28 mouse cellular contexts compared by ENCODE assay signal in genomic region chr6:43632871-43633270, GRCm38 (mm10). TPM values are rescaled to one million over a fixed set of nuclear protein-coding genes. Genes with fewer than 3 reads are reported as not detected.
A peak's percentile ranks its signal among the peaks of the same experiment; 100 is the strongest.
DNase-seq lines count a peak whose midpoint lies in the region; ATAC-seq and TF ChIP-seq lines count a peak whose summit lies in the region.
"Had no signal": no experiment of that assay in that cellular context is flagged by ENCODE, and none has a peak within 500 bp of the region (broad histone marks: within the 10 kb centered on the region; RNA-seq: fewer than 3 reads in every experiment).

No protein-coding gene starts in this region.

- no peaks in the 10 kb centered on the region for H3K27me3 ChIP-seq in kidney, postnatal 0 days (ENCODE audit: insufficient read depth, low read length)
- no peaks in the 10 kb centered on the region for H3K27me3 ChIP-seq in Patski
- H3K27me3 ChIP-seq in forebrain, embryonic 11.5 days (ENCODE audit: control insufficient read depth, insufficient read depth, low read length): no peaks in the 10 kb centered on the region
- H3K27me3 ChIP-seq: CH12.LX; embryonic facial prominence, embryonic 13.5 days; embryonic facial prominence, embryonic 15.5 days; forebrain, embryonic 13.5 days; forebrain, embryonic 15.5 days had no signal

- no peak overlapping the region for H3K27ac ChIP-seq in kidney, postnatal 0 days
- H3K27ac ChIP-seq in forebrain, embryonic 11.5 days (ENCODE audit: low read depth, low read length): no peak overlapping the region
- H3K27ac ChIP-seq: embryonic facial prominence, embryonic 13.5 days; embryonic facial prominence, embryonic 15.5 days; forebrain, embryonic 10.5 days; forebrain, embryonic 13.5 days; forebrain, embryonic 15.5 days had no signal

- POLR2A ChIA-PET in Patski (lab: Charles Lee): no interaction called here

- no peak overlapping the region for H3K4me2 ChIP-seq in kidney, postnatal 0 days (ENCODE audit: low read length)
- no peak overlapping the region for H3K4me2 ChIP-seq in forebrain, embryonic 11.5 days (ENCODE audit: low read depth, low read length, severe bottlenecking)
- H3K4me2 ChIP-seq: embryonic facial prominence, embryonic 13.5 days; embryonic facial prominence, embryonic 15.5 days; forebrain, embryonic 13.5 days; forebrain, embryonic 15.5 days had no signal

- H3K4me3 ChIP-seq in kidney, postnatal 0 days (replicated peaks; ENCODE audit: low read depth, low read length): no peak overlapping the region
- no peak overlapping the region for H3K4me3 ChIP-seq in forebrain, embryonic 11.5 days (ENCODE audit: low read depth, low read length)
- H3K4me3 ChIP-seq: embryonic facial prominence, embryonic 13.5 days; embryonic facial prominence, embryonic 15.5 days; erythroblast, embryonic 14.5 days; forebrain, embryonic 10.5 days; forebrain, embryonic 13.5 days; forebrain, embryonic 15.5 days had no signal

- in situ Hi-C loops in Patski (cut with MboI; ENCODE audit: low pct_unique_long_range_greater_than_20kb): no loop called here

- TF ChIP-seq CTCF in kidney, postnatal 0 days (IDR thresholded peaks at IDR 0.05; ENCODE audit: low read depth): no peak
- TF ChIP-seq CTCF in Patski (IDR thresholded peaks at IDR 0.05): no peak

- ATAC-seq in kidney, postnatal 0 days (replicated peaks; ENCODE audit: low FRiP score, low read depth): no peak
- ATAC-seq in Patski: peak; percentile 71
- no peak for ATAC-seq in forebrain, embryonic 11.5 days (replicated peaks; ENCODE audit: low FRiP score)
- ATAC-seq: CD4-positive, CD25-positive, alpha-beta regulatory T cell, adult 4 months; forebrain, embryonic 13.5 days; forebrain, embryonic 15.5 days; forebrain, postnatal 0 days had no signal

- no peaks in the 10 kb centered on the region for H3K36me3 ChIP-seq in kidney, postnatal 0 days (ENCODE audit: insufficient read depth, low read length)
- H3K36me3 ChIP-seq in forebrain, embryonic 11.5 days (ENCODE audit: control insufficient read depth, insufficient read depth, low read length): no peaks in the 10 kb centered on the region
- H3K36me3 ChIP-seq: embryonic facial prominence, embryonic 13.5 days; embryonic facial prominence, embryonic 15.5 days; forebrain, embryonic 10.5 days; forebrain, embryonic 15.5 days had no signal

- no peaks in the 10 kb centered on the region for H3K4me1 ChIP-seq in kidney, postnatal 0 days (replicated peaks; ENCODE audit: insufficient read depth, low read length)
- no peaks in the 10 kb centered on the region for H3K4me1 ChIP-seq in forebrain, embryonic 11.5 days (replicated peaks; ENCODE audit: control insufficient read depth, insufficient read depth, low read length)
- H3K4me1 ChIP-seq: embryonic facial prominence, embryonic 13.5 days; embryonic facial prominence, embryonic 15.5 days; forebrain, embryonic 10.5 days; forebrain, embryonic 13.5 days; forebrain, embryonic 15.5 days had no signal

- H3K9ac ChIP-seq in kidney, postnatal 0 days (ENCODE audit: low read depth, low read length): no peak overlapping the region
- H3K9ac ChIP-seq in forebrain, embryonic 11.5 days (ENCODE audit: low read length): no peak overlapping the region
- H3K9ac ChIP-seq: embryonic facial prominence, embryonic 13.5 days; embryonic facial prominence, embryonic 15.5 days; forebrain, embryonic 13.5 days; forebrain, embryonic 15.5 days; forebrain, postnatal 0 days had no signal

- peak; percentile 22 for DNase-seq in kidney, postnatal 0 days (ENCODE audit: low spot score)
- no peak for DNase-seq in kidney, postnatal 4 days
- peak; percentile 9 for DNase-seq in 3134 (ENCODE audit: extremely low read depth, insufficient read length, low spot score)
- DNase-seq in Muller cell, postnatal 12 days (ENCODE audit: inconsistent ontology term): peak; percentile 22
- DNase-seq in Patski (ENCODE audit: low read depth, low spot score): no peak
- no peak for DNase-seq in forebrain, embryonic 11.5 days (ENCODE audit: low spot score)
- no peak for DNase-seq in lung, postnatal 10 days
- DNase-seq: adrenal gland, adult 2 months; adrenal gland, postnatal 10 days; adrenal gland, postnatal 25 days; B cell, adult 2 months; cerebellum, adult 11 months; cerebellum, adult 18-20 months; cerebellum, adult 8-10 months; cerebellum, adult 9-11 months; cerebellum, postnatal 14 days; cerebellum, postnatal 36 days; embryo, embryonic 11 days; forebrain, postnatal 0 days had no signal

- CTCF ChIA-PET in Patski (lab: Charles Lee): no interaction called here

- H3K9me3 ChIP-seq in kidney, postnatal 0 days (replicated peaks; ENCODE audit: low read length): no peaks in the 10 kb centered on the region
- no peaks in the 10 kb centered on the region for H3K9me3 ChIP-seq in forebrain, embryonic 11.5 days (ENCODE audit: control insufficient read depth, low read length)
- H3K9me3 ChIP-seq: embryonic facial prominence, embryonic 13.5 days; embryonic facial prominence, embryonic 15.5 days; forebrain, embryonic 10.5 days; forebrain, embryonic 13.5 days; forebrain, embryonic 15.5 days; G1E had no signal

RNA-seq across cellular contexts. Expression of gene Tpk1, which starts 33.2 kb away (rescaled TPM):
- 29.5 and 32.4 TPM in 2 replicates for polyA plus RNA-seq in kidney, postnatal 0 days (2015; fragmentation: Nextera tagmentation; extraction: Ambion mirVana)
- 6.4 TPM for polyA plus RNA-seq in Patski (2021)
- 5.4 and 5.7 TPM in 2 replicates for polyA plus RNA-seq in forebrain, embryonic 11.5 days (2014; fragmentation: Nextera tagmentation; extraction: Ambion mirVana)

Comparison
In these comparisons a context has a peak if more than half of its experiments do, and no peak if none do; other contexts are left out.
1. DNase-seq: peak in kidney, postnatal 0 days (single experiment), 3134 (single experiment) and Muller cell, postnatal 12 days (single experiment); none in kidney, postnatal 4 days (0 of 2), Patski (single experiment), forebrain, embryonic 11.5 days (single experiment) and lung, postnatal 10 days (single experiment).